Mouse (Mus musculus) neural tube, embryonic 11.5 days (tissue): ENCODE measurements around the gene Tmsb15b1. TPM values are rescaled to one million over a fixed set of nuclear protein-coding genes. Genes with fewer than 3 reads are reported as not detected.

Source experiments
- ATAC-seq: fragments of 200-750 bp; cut with Nextera tagmentation; 2 replicates; pipeline ENCODE4 v1.8.0; 2017; ENCODE audit warnings: moderate number of reproducible peaks, mild to moderate bottlenecking, moderate TSS enrichment, moderate library complexity; ENCODE audit not compliant: insufficient read depth, low FRiP score, low TSS enrichment
- DNase-seq: peaks from one replicate; pipeline ENCODE4 v3.0.0-alpha.2; 2015; ENCODE audit warnings: low spot score
- H3K27ac ChIP-seq: fragments of 300-500 bp; sonication (generic); 2 replicates; pipeline ENCODE4 v1.5.1; 2014; ENCODE audit warnings: low read depth, mild to moderate bottlenecking, low read length
- H3K27me3 ChIP-seq: fragments of 300-500 bp; sonication (generic); 2 replicates; pipeline ENCODE4 v1.6.1; 2014; ENCODE audit warnings: mild to moderate bottlenecking, low read length, mixed read lengths; ENCODE audit not compliant: control insufficient read depth, insufficient read depth
- H3K36me3 ChIP-seq: fragments of 300-500 bp; sonication (generic); 2 replicates; pipeline ENCODE4 v1.6.1; 2014; ENCODE audit warnings: mild to moderate bottlenecking, low read length, moderate library complexity, mixed read lengths; ENCODE audit not compliant: control insufficient read depth, insufficient read depth
- H3K4me1 ChIP-seq: fragments of 300-500 bp; sonication (generic); 2 replicates; pipeline ENCODE4 v1.6.1; 2014; ENCODE audit warnings: low read length, mixed read lengths; ENCODE audit not compliant: control insufficient read depth, insufficient read depth
- H3K4me2 ChIP-seq: fragments of 300-500 bp; sonication (generic); 2 replicates; pipeline ENCODE4 v1.6.1; 2014; ENCODE audit warnings: low read depth, mild to moderate bottlenecking, moderate library complexity
- H3K4me3 ChIP-seq: fragments of 300-500 bp; sonication (generic); 2 replicates; pipeline ENCODE4 v1.5.1; 2014; ENCODE audit warnings: low read depth, low read length
- H3K9ac ChIP-seq: fragments of 300-500 bp; sonication (generic); 2 replicates; pipeline ENCODE4 v1.6.1; 2014; ENCODE audit warnings: mild to moderate bottlenecking, low read length
- H3K9me3 ChIP-seq: fragments of 300-500 bp; sonication (generic); 2 replicates; pipeline ENCODE4 v1.6.1; 2016; ENCODE audit warnings: low read length; ENCODE audit not compliant: control insufficient read depth
- polyA plus RNA-seq: library from polyadenylated mRNA; unstranded; fragments of >200 nt; fragmentation: Nextera tagmentation; extraction: Ambion mirVana; gene quantifications from 2 replicates; pipeline ENCODE4 v1.2.1, GENCODE M21; 2014

Tmsb15b1 gene
- polyA plus RNA-seq, 1 experiment from 2014 or later: 22.2 TPM

DNA sequence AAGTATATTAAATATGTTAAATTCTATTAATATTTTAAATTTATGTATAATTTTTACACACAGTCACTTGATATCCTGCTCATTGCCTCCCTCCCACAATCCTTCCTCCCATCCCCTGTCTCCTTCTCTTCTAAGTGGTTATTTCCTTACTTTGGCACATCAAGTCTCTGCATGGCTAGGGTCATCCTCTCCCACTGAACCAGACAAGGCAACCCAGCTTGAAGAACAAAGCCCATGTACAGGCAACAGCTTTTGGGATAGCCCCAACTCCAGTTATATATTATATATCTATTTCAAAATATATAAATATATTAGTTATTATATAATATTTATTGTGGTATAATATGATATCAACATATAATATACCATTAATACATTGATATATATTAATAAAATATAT is 50.8 kb downstream of the Tmsb15b1 start:
- H3K27ac ChIP-seq: no peak overlapping the region
- no peaks in the 10 kb centered on the region for H3K27me3 ChIP-seq
- H3K4me3 ChIP-seq: no peak overlapping the region
- no peak overlapping the region for H3K9ac ChIP-seq
- no peak for DNase-seq
- H3K4me2 ChIP-seq: no peak overlapping the region
- H3K36me3 ChIP-seq: no peaks in the 10 kb centered on the region
- H3K4me1 ChIP-seq: no peaks in the 10 kb centered on the region
- H3K9me3 ChIP-seq: no peaks in the 10 kb centered on the region
- ATAC-seq: peak; percentile 53; the same call in 1 of the 2 replicates

Other genes starting within 250 kb of the Tmsb15b1 start
- 622 and 646 TPM in 2 replicates for gene Morf4l2, start 233.2 kb downstream of the Tmsb15b1 start, polyA plus RNA-seq
- not detected in 2 replicates for gene Glra4, start 196.7 kb downstream of the Tmsb15b1 start, polyA plus RNA-seq
- gene Plp1, start 154.2 kb downstream of the Tmsb15b1 start, polyA plus RNA-seq: 28.7 and 38.6 TPM in 2 replicates
- gene Rab9b, start 108.1 kb downstream of the Tmsb15b1 start, polyA plus RNA-seq: 5.8 and 5.9 TPM in 2 replicates
- not detected in 2 replicates for gene H2bfm, start 49.5 kb downstream of the Tmsb15b1 start, polyA plus RNA-seq
- 54.1 and 56.2 TPM in 2 replicates for gene Tmsb15b2, start 1.4 kb downstream of the Tmsb15b1 start, polyA plus RNA-seq
- gene Tmsb15l, start within 50 bp of the Tmsb15b1 start, polyA plus RNA-seq: 7.4 and 7.6 TPM in 2 replicates
- gene Zcchc18, start 16.3 kb upstream of the Tmsb15b1 start, polyA plus RNA-seq: 82.3 and 88.8 TPM in 2 replicates
- gene Slc25a53, start 61.4 kb upstream of the Tmsb15b1 start, polyA plus RNA-seq: 11.2 and 13.7 TPM in 2 replicates
- gene Fam199x, start 72.7 kb upstream of the Tmsb15b1 start, polyA plus RNA-seq: 12.5 and 12.7 TPM in 2 replicates
- not detected in 2 replicates for gene Esx1, start 145.2 kb upstream of the Tmsb15b1 start, polyA plus RNA-seq